Mouse (Mus musculus): ENCODE results near the gene Slc12a3.

DNA sequence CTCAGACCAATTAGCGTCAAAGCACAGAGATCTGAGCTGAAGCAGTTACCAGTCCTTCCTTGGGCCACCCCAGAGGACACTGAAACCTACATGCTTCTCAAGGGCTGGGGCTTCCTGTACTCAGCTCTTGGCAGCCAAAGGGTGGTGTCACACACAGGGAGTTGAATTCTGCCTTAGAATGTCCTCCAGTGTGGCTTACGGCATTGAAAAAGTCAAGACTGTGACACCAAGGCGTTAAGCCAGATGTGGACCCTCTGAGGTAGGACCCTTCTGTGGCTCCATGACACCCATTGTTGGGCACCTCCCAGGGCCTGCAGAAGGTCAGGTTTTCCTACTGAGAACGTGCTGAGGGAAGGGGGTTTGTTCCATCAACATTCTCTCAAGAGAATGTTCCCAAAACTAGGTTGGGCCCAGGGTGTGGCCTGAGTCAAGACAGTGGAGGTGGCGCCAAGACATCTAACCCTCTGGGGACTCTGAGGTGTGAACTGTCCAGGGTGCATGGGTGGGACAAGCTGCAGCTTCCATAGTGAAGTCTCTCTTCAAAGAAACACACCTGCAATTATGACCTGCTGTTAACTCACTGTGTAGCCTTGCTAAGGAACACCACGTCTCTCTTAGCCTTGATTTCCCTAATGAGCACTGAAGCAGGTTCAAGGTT is 32.9 kb downstream of the Slc12a3 start:
- TF ChIP-seq CTCF (IDR thresholded peaks at IDR 0.05; ENCODE audit: low read depth) (no peak), EP300 (optimal IDR thresholded peaks at IDR 0.05) (no peak)

All from stomach, postnatal 0 days (tissue).